Mouse (Mus musculus) hematopoietic stem cell, adult 5-6 weeks (primary cell): ENCODE measurements around the gene Hist1h2ad. TPM values are rescaled to one million over a fixed set of nuclear protein-coding genes. Genes with fewer than 3 reads are reported as not detected.

Source experiments
- total RNA-seq: library from RNA; stranded (forward); fragments of 172-1452, 232-1000 nt; gene quantifications from 2 replicates; pipeline ENCODE4 v1.2.3, GENCODE M21; 2017

Hist1h2ad gene
- total RNA-seq, 1 experiment from 2014 or later, result 346 TPM

Other genes with a start within 250 kb of the Hist1h2ad start
- 53.6 and 57.6 TPM in 2 replicates for gene Zfp322a, start 205.2 kb upstream of the Hist1h2ad start, total RNA-seq
- 12.5 and 18.7 TPM in 2 replicates for gene Abt1, start 150.5 kb upstream of the Hist1h2ad start, total RNA-seq
- gene Btn1a1, start 108.5 kb upstream of the Hist1h2ad start, total RNA-seq, result 0.20 TPM in 1 of 2 replicates, not detected in the other
- not detected in 2 replicates for gene Btn2a2, start 85.5 kb upstream of the Hist1h2ad start, total RNA-seq
- 427 and 875 TPM in 2 replicates for gene Hist1h4h, start 43.3 kb upstream of the Hist1h2ad start, total RNA-seq
- 1,050 and 1,435 TPM in 2 replicates for gene Hist1h2af, start 40.5 kb upstream of the Hist1h2ad start, total RNA-seq
- 35.1 and 72.3 TPM in 2 replicates for gene Hist1h3g, start 39.0 kb upstream of the Hist1h2ad start, total RNA-seq
- gene Hist1h2bh, start 31.0 kb upstream of the Hist1h2ad start, total RNA-seq, result 47.7 and 59.1 TPM in 2 replicates
- gene Hist1h3f, start 30.3 kb upstream of the Hist1h2ad start, total RNA-seq, result 45.4 and 80.4 TPM in 2 replicates
- gene Hist1h4f, start 22.7 kb upstream of the Hist1h2ad start, total RNA-seq, result 943 and 1,781 TPM in 2 replicates
- gene Hist1h1d, start 21.1 kb upstream of the Hist1h2ad start, total RNA-seq, result 39.0 and 69.9 TPM in 2 replicates
- 153 and 296 TPM in 2 replicates for gene Hist1h3e, start 12.0 kb upstream of the Hist1h2ad start, total RNA-seq
- 87.5 and 265 TPM in 2 replicates for gene Hist1h2ae, start 3.2 kb upstream of the Hist1h2ad start, total RNA-seq
- 765 and 915 TPM in 2 replicates for gene Hist1h2bg, start 3.0 kb upstream of the Hist1h2ad start, total RNA-seq
- 223 and 278 TPM in 2 replicates for gene Hist1h2bf, start 185 bp upstream of the Hist1h2ad start, total RNA-seq
- 76.7 and 84.0 TPM in 2 replicates for gene Hist1h3d, start 1.4 kb downstream of the Hist1h2ad start, total RNA-seq
- gene Hist1h4d, start 7.2 kb downstream of the Hist1h2ad start, total RNA-seq, result 639 and 801 TPM in 2 replicates
- gene Hist1h2be, start 46.7 kb downstream of the Hist1h2ad start, total RNA-seq, result 51.7 and 72.2 TPM in 2 replicates
- 102 and 170 TPM in 2 replicates for gene Hist1h1e, start 48.2 kb downstream of the Hist1h2ad start, total RNA-seq
- 45.3 and 83.9 TPM in 2 replicates for gene Hist1h2ac, start 109.6 kb downstream of the Hist1h2ad start, total RNA-seq
- 109 and 180 TPM in 2 replicates for gene Hist1h2bc, start 109.8 kb downstream of the Hist1h2ad start, total RNA-seq
- not detected in 2 replicates for gene Hist1h1t, start 121.4 kb downstream of the Hist1h2ad start, total RNA-seq
- gene Hist1h4c, start 124.1 kb downstream of the Hist1h2ad start, total RNA-seq, result 140 and 291 TPM in 2 replicates
- gene Hfe, start 136.5 kb downstream of the Hist1h2ad start, total RNA-seq, result 3.1 TPM in 2 replicates
- 345 and 598 TPM in 2 replicates for gene Hist1h1c, start 164.4 kb downstream of the Hist1h2ad start, total RNA-seq
- 240 and 585 TPM in 2 replicates for gene Hist1h3c, start 171.2 kb downstream of the Hist1h2ad start, total RNA-seq
- gene Hist1h2bb, start 172.4 kb downstream of the Hist1h2ad start, total RNA-seq, result 2,012 and 2,201 TPM in 2 replicates
- 1,198 and 1,437 TPM in 2 replicates for gene Hist1h2ab, start 176.7 kb downstream of the Hist1h2ad start, total RNA-seq
- 224 and 348 TPM in 2 replicates for gene Hist1h3b, start 177.9 kb downstream of the Hist1h2ad start, total RNA-seq
- 208 and 415 TPM in 2 replicates for gene Hist1h4b, start 182.6 kb downstream of the Hist1h2ad start, total RNA-seq
- 237 and 336 TPM in 2 replicates for gene Hist1h4a, start 186.8 kb downstream of the Hist1h2ad start, total RNA-seq
- 207 and 294 TPM in 2 replicates for gene Hist1h3a, start 188.0 kb downstream of the Hist1h2ad start, total RNA-seq
- gene Hist1h1a, start 189.3 kb downstream of the Hist1h2ad start, total RNA-seq, result 1,426 and 1,487 TPM in 2 replicates
- not detected in 2 replicates for gene Trim38, start 195.5 kb downstream of the Hist1h2ad start, total RNA-seq
- gene Slc17a2, start 232.6 kb downstream of the Hist1h2ad start, total RNA-seq, result not detected in 2 replicates